Mouse (Mus musculus): ENCODE measurements around the gene Sfrp2.

- TF ChIP-seq CTCF (IDR thresholded peaks at IDR 0.05; ENCODE audit: low read depth) (no peak), EP300 (IDR thresholded peaks at IDR 0.05; ENCODE audit: low read depth) (no peak)
These were observed 33.4 kb downstream of the Sfrp2 start for GRCm38 (mm10) chr3:83799486-83799885.

Measured in heart, postnatal 0 days (tissue).